Mouse (Mus musculus): ENCODE results near the gene Ptprg. TPM values are rescaled to one million over a fixed set of nuclear protein-coding genes. Genes with fewer than 3 reads are reported as not detected.
"Not testable (repeated sequence)": the region's sequence is repeated elsewhere in the genome, so short reads cannot be mapped to it uniquely, and the experiment has no call there.

Gene Ptprg
- polyA plus RNA-seq, 1 experiment from 2014 or later = 48.0 TPM

- Histone ChIP-seq H3K36me3 (ENCODE audit: control insufficient read depth, insufficient read depth, low read length) (no peaks in the 10 kb centered on the region), H3K4me3 (ENCODE audit: low read depth, low read length) (no peak overlapping the region), H3K9me3 (ENCODE audit: control insufficient read depth, low read length) (no peaks in the 10 kb centered on the region; the same call in 1 of the 2 replicates), H3K4me1 (replicated peaks; ENCODE audit: control insufficient read depth, insufficient read depth, low read length) (no peaks in the 10 kb centered on the region), H3K27ac (ENCODE audit: low read depth, low read length) (no peak overlapping the region), H3K27me3 (ENCODE audit: control insufficient read depth, insufficient read depth, low read length) (no peaks in the 10 kb centered on the region), H3K9ac (ENCODE audit: low read length) (no peak overlapping the region), H3K4me2 (ENCODE audit: low read depth, low read length, severe bottlenecking) (no peak overlapping the region)
- DNase-seq (ENCODE audit: low spot score) = no peak
- 95% methylated on average over 7 of the region's 7 CpGs for WGBS
- no peak for ATAC-seq (replicated peaks; ENCODE audit: low FRiP score)
These were observed 505.8 kb downstream of the Ptprg start for GRCm38 (mm10) chr14:12059149-12059548.

DNA sequence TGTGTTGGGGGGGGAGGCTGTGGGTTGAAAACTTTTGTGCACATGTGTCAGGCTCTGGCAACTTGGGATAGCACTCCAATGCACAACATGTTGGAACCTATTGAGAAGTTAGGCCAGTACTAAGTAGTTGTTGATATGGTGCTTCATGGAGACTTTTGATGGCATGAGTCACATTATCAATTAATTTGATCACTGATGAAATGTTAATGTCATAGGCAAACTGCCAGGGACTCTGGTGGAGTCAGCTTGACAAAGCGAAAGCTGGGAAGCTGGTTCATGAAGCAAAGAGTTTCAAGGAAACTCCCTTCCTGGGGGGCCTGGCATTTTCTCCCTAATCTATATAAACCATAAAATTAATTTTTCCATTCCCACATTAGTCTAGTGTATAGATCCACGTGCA, 508.0 kb downstream of the Ptprg start:
- H3K27me3 ChIP-seq (ENCODE audit: control insufficient read depth, insufficient read depth, low read length) = not testable (repeated sequence)

DNA sequence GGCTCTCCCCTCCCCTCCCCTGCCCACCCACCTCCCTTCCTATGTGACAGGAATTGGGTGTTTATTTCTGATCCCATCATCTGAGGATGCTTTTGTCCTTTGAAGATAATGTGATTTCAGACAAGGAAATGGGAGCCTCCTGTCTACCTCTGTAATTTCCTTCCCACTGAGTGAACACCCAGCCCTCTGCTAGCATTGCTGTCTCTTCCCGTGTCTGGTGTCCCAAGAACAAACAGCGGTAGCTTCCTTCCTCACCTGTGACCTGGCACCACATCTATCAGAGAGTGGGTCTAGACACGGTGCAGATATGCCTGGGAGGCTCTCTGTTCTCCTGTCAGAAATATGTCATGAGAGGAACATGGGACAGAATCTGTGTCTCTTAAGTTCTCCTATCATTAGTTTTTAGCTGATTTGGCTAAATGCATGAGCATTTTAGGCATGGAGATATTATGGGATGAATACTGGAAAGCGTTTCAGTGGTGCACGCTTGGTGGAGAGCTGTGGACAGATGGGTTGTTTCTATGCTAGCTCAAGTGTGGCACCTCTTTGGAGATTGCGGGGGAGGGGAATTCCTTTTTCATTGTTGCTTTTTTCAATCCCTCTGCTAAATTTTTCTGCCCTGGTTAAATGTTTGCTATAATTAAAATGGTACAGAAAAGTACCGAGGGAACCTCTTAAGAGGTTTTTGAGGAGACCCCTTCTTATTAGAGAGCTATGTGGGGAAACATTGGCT, 509.5 kb downstream of the Ptprg start:
- H3K9ac ChIP-seq (ENCODE audit: low read length) = no peak overlapping the region
- H3K27ac ChIP-seq (ENCODE audit: low read depth, low read length) = no peak overlapping the region
- DNase-seq (ENCODE audit: low spot score) (no peak), ATAC-seq (replicated peaks; ENCODE audit: low FRiP score) (no peak)
- H3K27me3 ChIP-seq (ENCODE audit: control insufficient read depth, insufficient read depth, low read length) = no peaks in the 10 kb centered on the region
- H3K4me1 ChIP-seq (replicated peaks; ENCODE audit: control insufficient read depth, insufficient read depth, low read length) = no peaks in the 10 kb centered on the region
- WGBS = 94% methylated on average over 7 of the region's 7 CpGs
- H3K9me3 ChIP-seq (ENCODE audit: control insufficient read depth, low read length) = no peaks in the 10 kb centered on the region; the same call in 1 of the 2 replicates
- H3K36me3 ChIP-seq (ENCODE audit: control insufficient read depth, insufficient read depth, low read length) = no peaks in the 10 kb centered on the region
- no peak overlapping the region for H3K4me3 ChIP-seq (ENCODE audit: low read depth, low read length)
- H3K4me2 ChIP-seq (ENCODE audit: low read depth, low read length, severe bottlenecking) = no peak overlapping the region

More for the DNA sequence above, 508.0 kb downstream of the Ptprg start:
- 95% methylated on average over 1 of the region's 2 CpGs for WGBS
- not testable (repeated sequence) for H3K9me3 ChIP-seq (ENCODE audit: control insufficient read depth, low read length); H3K4me1 ChIP-seq (replicated peaks; ENCODE audit: control insufficient read depth, insufficient read depth, low read length); H3K4me3 ChIP-seq (ENCODE audit: low read depth, low read length); H3K4me2 ChIP-seq (ENCODE audit: low read depth, low read length, severe bottlenecking); H3K9ac ChIP-seq (ENCODE audit: low read length); H3K27ac ChIP-seq (ENCODE audit: low read depth, low read length); ATAC-seq (replicated peaks; ENCODE audit: low FRiP score); DNase-seq (ENCODE audit: low spot score); H3K36me3 ChIP-seq (ENCODE audit: control insufficient read depth, insufficient read depth, low read length)

- ATAC-seq (replicated peaks; ENCODE audit: low FRiP score) = no peak
These were observed 511.7 kb downstream of the Ptprg start for GRCm38 (mm10) chr14:12065001-12065400.

DNA sequence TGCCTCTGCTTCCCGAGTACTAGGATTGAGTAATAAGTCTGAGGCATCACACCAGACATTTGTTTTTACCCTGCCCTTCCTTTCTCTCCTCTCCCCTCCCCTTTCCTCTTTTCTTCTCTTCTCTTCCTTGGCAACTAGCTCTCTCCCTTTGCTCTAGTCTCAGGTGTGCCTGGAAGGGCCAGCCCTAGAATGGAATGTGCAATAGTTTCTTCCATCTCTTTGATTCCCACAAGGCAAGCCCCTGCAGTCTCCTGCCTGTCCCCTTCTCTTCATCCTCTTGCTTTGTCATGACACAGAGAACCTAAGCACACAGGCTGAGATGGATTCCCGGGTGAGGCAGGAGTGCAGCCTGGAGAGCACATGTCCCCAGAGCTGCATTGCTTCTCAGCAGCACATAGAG, 512.4 kb downstream of the Ptprg start:
- Histone ChIP-seq H3K27ac (ENCODE audit: low read depth, low read length) (no peak overlapping the region), H3K4me2 (ENCODE audit: low read depth, low read length, severe bottlenecking) (no peak overlapping the region), H3K4me3 (ENCODE audit: low read depth, low read length) (no peak overlapping the region), H3K36me3 (ENCODE audit: control insufficient read depth, insufficient read depth, low read length) (no peaks in the 10 kb centered on the region), H3K9ac (ENCODE audit: low read length) (no peak overlapping the region), H3K4me1 (replicated peaks; ENCODE audit: control insufficient read depth, insufficient read depth, low read length) (no peaks in the 10 kb centered on the region), H3K9me3 (ENCODE audit: control insufficient read depth, low read length) (no peaks in the 10 kb centered on the region; the same call in 1 of the 2 replicates), H3K27me3 (ENCODE audit: control insufficient read depth, insufficient read depth, low read length) (no peaks in the 10 kb centered on the region)
- WGBS = 88% methylated on average over 2 of the region's 2 CpGs
- ATAC-seq (replicated peaks; ENCODE audit: low FRiP score) (no peak), DNase-seq (ENCODE audit: low spot score) (no peak)

More at GRCm38 (mm10) chr14:12065001-12065400, 511.7 kb downstream of the Ptprg start:
- no peak overlapping the region for H3K4me2 ChIP-seq (ENCODE audit: low read depth, low read length, severe bottlenecking)
- 74% methylated on average over 1 of the region's 1 CpGs for WGBS
- H3K4me1 ChIP-seq (replicated peaks; ENCODE audit: control insufficient read depth, insufficient read depth, low read length) = no peaks in the 10 kb centered on the region
- no peaks in the 10 kb centered on the region; the same call in 1 of the 2 replicates for H3K9me3 ChIP-seq (ENCODE audit: control insufficient read depth, low read length)
- no peaks in the 10 kb centered on the region for H3K36me3 ChIP-seq (ENCODE audit: control insufficient read depth, insufficient read depth, low read length)
- no peak for DNase-seq (ENCODE audit: low spot score)
- no peak overlapping the region for H3K4me3 ChIP-seq (ENCODE audit: low read depth, low read length)
- no peak overlapping the region for H3K9ac ChIP-seq (ENCODE audit: low read length)
- H3K27me3 ChIP-seq (ENCODE audit: control insufficient read depth, insufficient read depth, low read length) = no peaks in the 10 kb centered on the region
- no peak overlapping the region for H3K27ac ChIP-seq (ENCODE audit: low read depth, low read length)

DNA sequence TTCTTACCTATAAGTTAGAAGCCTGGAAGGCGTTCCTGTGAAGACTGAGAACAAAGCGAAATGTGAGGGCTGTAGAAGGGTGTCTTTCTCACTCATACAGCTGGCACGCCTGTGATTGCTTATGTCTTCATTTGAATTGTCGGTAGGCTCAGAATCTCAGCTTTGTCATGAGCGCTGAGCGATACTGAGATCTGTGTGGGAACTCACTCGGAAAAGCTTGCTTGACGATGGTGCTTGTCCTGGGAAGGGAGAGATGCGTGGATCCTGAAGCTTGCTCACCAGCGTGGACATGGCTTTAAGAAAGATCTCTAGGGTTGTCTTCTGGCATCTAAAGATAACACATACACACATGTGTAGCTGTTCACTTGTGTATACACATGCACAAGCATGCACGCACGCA, 516.4 kb downstream of the Ptprg start:
- H3K9me3 ChIP-seq (ENCODE audit: control insufficient read depth, low read length) = no peaks in the 10 kb centered on the region
- H3K4me1 ChIP-seq (replicated peaks; ENCODE audit: control insufficient read depth, insufficient read depth, low read length) = no peaks in the 10 kb centered on the region
- no peaks in the 10 kb centered on the region for H3K36me3 ChIP-seq (ENCODE audit: control insufficient read depth, insufficient read depth, low read length)
- no peak overlapping the region for H3K9ac ChIP-seq (ENCODE audit: low read length)
- 86% methylated on average over 12 of the region's 12 CpGs for WGBS
- no peaks in the 10 kb centered on the region for H3K27me3 ChIP-seq (ENCODE audit: control insufficient read depth, insufficient read depth, low read length)
- H3K4me2 ChIP-seq (ENCODE audit: low read depth, low read length, severe bottlenecking) = no peak overlapping the region
- no peak overlapping the region for H3K4me3 ChIP-seq (ENCODE audit: low read depth, low read length)
- DNase-seq (ENCODE audit: low spot score) (no peak), ATAC-seq (replicated peaks; ENCODE audit: low FRiP score) (no peak)
- H3K27ac ChIP-seq (ENCODE audit: low read depth, low read length) = no peak overlapping the region

GRCm38 (mm10) chr14:12070361-12070760, 517.0 kb downstream of the Ptprg start:
- H3K27ac ChIP-seq (ENCODE audit: low read depth, low read length) = no peak overlapping the region
- no peaks in the 10 kb centered on the region for H3K4me1 ChIP-seq (replicated peaks; ENCODE audit: control insufficient read depth, insufficient read depth, low read length)
- DNase-seq (ENCODE audit: low spot score) (no peak), ATAC-seq (replicated peaks; ENCODE audit: low FRiP score) (no peak)
- H3K4me3 ChIP-seq (ENCODE audit: low read depth, low read length) = no peak overlapping the region
- WGBS = 68% methylated on average over 1 of the region's 1 CpGs
- H3K36me3 ChIP-seq (ENCODE audit: control insufficient read depth, insufficient read depth, low read length) = no peaks in the 10 kb centered on the region
- no peak overlapping the region for H3K4me2 ChIP-seq (ENCODE audit: low read depth, low read length, severe bottlenecking)
- H3K27me3 ChIP-seq (ENCODE audit: control insufficient read depth, insufficient read depth, low read length) = no peaks in the 10 kb centered on the region
- no peaks in the 10 kb centered on the region for H3K9me3 ChIP-seq (ENCODE audit: control insufficient read depth, low read length)
- no peak overlapping the region for H3K9ac ChIP-seq (ENCODE audit: low read length)

DNA sequence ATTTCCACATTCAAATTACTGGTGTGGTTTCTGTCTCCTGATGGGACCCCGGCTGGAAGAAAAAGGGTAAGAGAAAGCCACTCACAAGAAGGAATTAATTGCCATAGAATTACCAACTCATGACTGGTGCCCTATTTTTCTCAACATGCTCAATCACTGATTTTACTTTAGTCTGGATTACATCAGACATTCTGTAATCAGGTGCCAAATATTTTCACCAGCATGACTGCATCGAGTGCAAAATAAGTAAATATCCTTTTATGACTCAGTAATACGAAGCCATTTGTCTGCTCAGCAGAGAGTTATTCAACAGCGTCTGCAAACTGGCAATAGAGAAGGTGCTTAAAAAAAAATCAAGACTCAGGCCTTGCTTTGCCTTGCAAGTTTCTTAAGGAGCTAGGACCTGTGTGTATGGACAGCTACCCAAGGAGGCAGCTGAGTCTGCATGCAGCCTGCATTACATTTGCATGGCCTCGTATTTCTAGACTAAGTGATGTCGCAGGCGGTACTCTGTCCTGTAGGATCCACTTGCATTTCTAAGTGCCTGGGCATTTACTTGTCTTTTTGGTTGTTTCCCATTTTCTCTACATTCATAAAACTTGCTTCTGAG, 517.6 kb downstream of the Ptprg start:
- Histone ChIP-seq H3K4me3 (ENCODE audit: low read depth, low read length) (no peak overlapping the region), H3K36me3 (ENCODE audit: control insufficient read depth, insufficient read depth, low read length) (no peaks in the 10 kb centered on the region), H3K9me3 (ENCODE audit: control insufficient read depth, low read length) (no peaks in the 10 kb centered on the region), H3K27ac (ENCODE audit: low read depth, low read length) (no peak overlapping the region), H3K4me2 (ENCODE audit: low read depth, low read length, severe bottlenecking) (no peak overlapping the region), H3K9ac (ENCODE audit: low read length) (no peak overlapping the region), H3K4me1 (replicated peaks; ENCODE audit: control insufficient read depth, insufficient read depth, low read length) (no peaks in the 10 kb centered on the region), H3K27me3 (ENCODE audit: control insufficient read depth, insufficient read depth, low read length) (no peaks in the 10 kb centered on the region)
- WGBS = 84% methylated on average over 7 of the region's 7 CpGs
- ATAC-seq (replicated peaks; ENCODE audit: low FRiP score) (no peak), DNase-seq (ENCODE audit: low spot score) (no peak)
